Mouse (Mus musculus) embryonic fibroblast, embryonic 13.5 days (primary cell): Measurements from ENCODE around the gene Tmem247.

Experiments
- CTCF ChIP-seq: IDR thresholded peaks from 2 replicates; pipeline ENCODE4 v1.5.1; 2011; ENCODE audit warnings: mild to moderate bottlenecking, control low read depth, low read length, moderate library complexity, borderline replicate concordance; ENCODE audit not compliant: insufficient read depth
- POLR2A ChIP-seq: IDR thresholded peaks from 2 replicates; pipeline ENCODE4 v1.6.1; 2011; ENCODE audit warnings: low read depth, mild to moderate bottlenecking, control low read depth, low read length, moderate library complexity

GRCm38 (mm10) chr17:86929355-86929754, 12.2 kb downstream of the Tmem247 start:
- no peak for TF ChIP-seq CTCF
- TF ChIP-seq POLR2A = no peak
